Mouse (Mus musculus) C2C12 (cell line): ENCODE measurements at regions not wholly inside any gene's neighbourhood (a gene's known extent, or its start where the extent isn't known, plus 50 kb on each side); places are given as distances from the start of the nearest gene placed in this dataset.

Source experiments
- CEBPB ChIP-seq: IDR thresholded peaks from one replicate; pipeline ENCODE4 v1.6.1; 2011; ENCODE audit warnings: low read depth, mild to moderate bottlenecking, control low read depth, moderate library complexity
- CTCF ChIP-seq: IDR thresholded peaks from one replicate; pipeline ENCODE4 v1.5.1; 2011; ENCODE audit not compliant: control insufficient read depth, insufficient read depth, insufficient read length
- MAX ChIP-seq: IDR thresholded peaks from one replicate; pipeline ENCODE4 v1.6.1; 2011; ENCODE audit warnings: mild to moderate bottlenecking, control low read depth
- MYOD1 ChIP-seq: IDR thresholded peaks from one replicate; pipeline ENCODE4 v1.6.1; 2011; ENCODE audit warnings: low read depth; ENCODE audit not compliant: control insufficient read depth, insufficient read length
- MYOG ChIP-seq: IDR thresholded peaks from one replicate; pipeline ENCODE4 v1.6.1; 2011; ENCODE audit not compliant: control insufficient read depth, insufficient read length; ENCODE audit errors: extremely low read depth
- USF1 ChIP-seq: IDR thresholded peaks from one replicate; pipeline ENCODE4 v1.6.1; 2011; ENCODE audit warnings: low read depth, mild to moderate bottlenecking, control low read depth, moderate library complexity

GRCm38 (mm10) chr17:84122486-84123131, 65.1 kb downstream of the Zfp36l2 start:
- TF ChIP-seq CTCF (no peak), MAX (no peak), USF1 (no peak), CEBPB (no peak), MYOG (no peak), MYOD1 (no peak)
